Mouse (Mus musculus) forebrain, embryonic 14.5 days (tissue): ENCODE data around the gene Gm12695. TPM values are rescaled to one million over a fixed set of nuclear protein-coding genes. Genes with fewer than 3 reads are reported as not detected.

Source experiments
- ATAC-seq: fragments of 200-750 bp; cut with Nextera tagmentation; 2 replicates; pipeline ENCODE4 v1.8.0; 2017; ENCODE audit warnings: mild to moderate bottlenecking, moderate library complexity
- DNase-seq: peaks from one replicate; pipeline ENCODE4 v3.0.0-alpha.2; 2015; ENCODE audit warnings: low spot score
- H3K27ac ChIP-seq: fragments of 300-500 bp; sonication (generic); 2 replicates; pipeline ENCODE4 v1.5.1; 2014; ENCODE audit warnings: low read depth, mild to moderate bottlenecking, control low read depth, low read length, moderate library complexity
- H3K27me3 ChIP-seq: fragments of 300-500 bp; sonication (generic); replicated peaks from 2 replicates; pipeline ENCODE4 v1.6.1; 2014; ENCODE audit warnings: low read length, control low read depth, mixed read lengths; ENCODE audit not compliant: control insufficient read depth, insufficient read depth
- H3K36me3 ChIP-seq: fragments of 300-500 bp; sonication (generic); 2 replicates; pipeline ENCODE4 v1.6.1; 2014; ENCODE audit warnings: low read length, control low read depth; ENCODE audit not compliant: control insufficient read depth, insufficient read depth
- H3K4me1 ChIP-seq: fragments of 300-500 bp; sonication (generic); 2 replicates; pipeline ENCODE4 v1.6.1; 2014; ENCODE audit warnings: antibody characterized with exemption, low read length, control low read depth; ENCODE audit not compliant: control insufficient read depth, insufficient read depth
- H3K4me2 ChIP-seq: fragments of 300-500 bp; sonication (generic); 2 replicates; pipeline ENCODE4 v1.6.1; 2014; ENCODE audit warnings: mild to moderate bottlenecking, control low read depth, low read length
- H3K4me3 ChIP-seq: fragments of 300-500 bp; sonication (generic); 2 replicates; pipeline ENCODE4 v1.5.1; 2014; ENCODE audit warnings: low read depth, low read length, control low read depth
- H3K9ac ChIP-seq: fragments of 300-500 bp; sonication (generic); 2 replicates; pipeline ENCODE4 v1.6.1; 2014; ENCODE audit warnings: mild to moderate bottlenecking, low read length, control low read depth, moderate library complexity
- H3K9me3 ChIP-seq: fragments of 300-500 bp; sonication (generic); replicated peaks from 2 replicates; pipeline ENCODE4 v1.6.1; 2016; ENCODE audit warnings: low read length, control low read depth, mixed read lengths; ENCODE audit not compliant: control insufficient read depth
- WGBS: fragments of 180-500 bp; shearing (Covaris S2); extraction: QIAGEN DNeasy Blood & Tissue Kit; methylation state at CpG from one replicate; pipeline ENCODE4 v1.1.7; 2014; 5-methylcytosine and 5-hydroxymethylcytosine counted together
- polyA plus RNA-seq: library from polyadenylated mRNA; unstranded; fragments of >200 nt; fragmentation: Nextera tagmentation; extraction: Ambion mirVana; gene quantifications from 2 replicates; pipeline ENCODE4 v1.2.1, GENCODE M21; 2014

Gene Gm12695
- polyA plus RNA-seq, 1 experiment from 2014 or later: not detected

GRCm38 (mm10) chr4:96718977-96719966 lies 65.7 kb downstream of the Gm12695 start:
- Histone ChIP-seq H3K4me3 (no peak overlapping the region), H3K9ac (no peak overlapping the region), H3K4me2 (no peak overlapping the region), H3K36me3 (no peaks in the 10 kb centered on the region), H3K9me3 (no peaks in the 10 kb centered on the region), H3K4me1 (0 out of 2 replicates have a peak, but pooled peaks cover 10% of the 10 kb centered on the region), H3K27me3 (no peaks in the 10 kb centered on the region), H3K27ac (peak overlapping the region; percentile 39; the same call in 1 of the 2 replicates)
- DNase-seq: peak; percentile 90
- WGBS: 13% methylated on average over 4 of the region's 4 CpGs
- peak; percentile 94 for ATAC-seq

- peak overlapping the region; percentile 39; the same call in 1 of the 2 replicates for H3K27ac ChIP-seq
- H3K9me3 ChIP-seq: no peaks in the 10 kb centered on the region
- DNase-seq (no peak), ATAC-seq (no peak)
- no peaks in the 10 kb centered on the region for H3K36me3 ChIP-seq
- no peak overlapping the region for H3K4me3 ChIP-seq
- H3K4me2 ChIP-seq: no peak overlapping the region
- H3K9ac ChIP-seq: no peak overlapping the region
- H3K27me3 ChIP-seq: no peaks in the 10 kb centered on the region
- H3K4me1 ChIP-seq: 0 out of 2 replicates have a peak, but pooled peaks cover 10% of the 10 kb centered on the region
These were observed 66.5 kb downstream of the Gm12695 start for GRCm38 (mm10) chr4:96718503-96718902.

- peak; percentile 84 for DNase-seq
- H3K4me3 ChIP-seq: no peak overlapping the region
- H3K27me3 ChIP-seq: no peaks in the 10 kb centered on the region
- H3K9ac ChIP-seq: no peak overlapping the region
- no peaks in the 10 kb centered on the region for H3K9me3 ChIP-seq
- ATAC-seq: peak; percentile 34
- 51% methylated on average over 2 of the region's 2 CpGs for WGBS
- no peak overlapping the region for H3K4me2 ChIP-seq
- H3K4me1 ChIP-seq: no peaks in the 10 kb centered on the region
- no peak overlapping the region for H3K27ac ChIP-seq
- no peaks in the 10 kb centered on the region for H3K36me3 ChIP-seq
These were observed 79.6 kb downstream of the Gm12695 start for GRCm38 (mm10) chr4:96705281-96705951.

GRCm38 (mm10) chr4:96698218-96698561 lies 86.8 kb downstream of the Gm12695 start:
- no peaks in the 10 kb centered on the region for H3K27me3 ChIP-seq
- H3K9me3 ChIP-seq: no peaks in the 10 kb centered on the region
- H3K27ac ChIP-seq: peak overlapping the region; percentile 89
- WGBS: 45% methylated on average over 5 of the region's 5 CpGs
- DNase-seq (peak; percentile 74), ATAC-seq (peak; percentile 65)
- no peak overlapping the region for H3K4me2 ChIP-seq
- H3K4me1 ChIP-seq: peaks cover 13% of the 10 kb centered on the region; the same call in 1 of the 2 replicates
- no peaks in the 10 kb centered on the region for H3K36me3 ChIP-seq
- H3K9ac ChIP-seq: no peak overlapping the region; the same call in 1 of the 2 replicates
- no peak overlapping the region for H3K4me3 ChIP-seq

GRCm38 (mm10) chr4:96697511-96698217 lies 87.3 kb downstream of the Gm12695 start:
- Histone ChIP-seq H3K27ac (peak overlapping the region; percentile 89), H3K9me3 (no peaks in the 10 kb centered on the region), H3K4me3 (no peak overlapping the region), H3K4me2 (no peak overlapping the region; the same call in 1 of the 2 replicates), H3K9ac (no peak overlapping the region; the same call in 1 of the 2 replicates), H3K27me3 (no peaks in the 10 kb centered on the region), H3K4me1 (peaks cover 13% of the 10 kb centered on the region; the same call in 1 of the 2 replicates), H3K36me3 (no peaks in the 10 kb centered on the region)
- 36% methylated on average over 15 of the region's 15 CpGs for WGBS
- ATAC-seq (peak; percentile 83), DNase-seq (peak; percentile 90)

- no peak overlapping the region for H3K4me3 ChIP-seq
- 35% methylated on average over 13 of the region's 13 CpGs for WGBS
These were observed 88.2 kb downstream of the Gm12695 start for GRCm38 (mm10) chr4:96696614-96697360.

GRCm38 (mm10) chr4:96687358-96687803 lies 97.6 kb downstream of the Gm12695 start:
- H3K36me3 ChIP-seq: no peaks in the 10 kb centered on the region
- H3K9ac ChIP-seq: no peak overlapping the region
- no peaks in the 10 kb centered on the region for H3K4me1 ChIP-seq
- DNase-seq: no peak
- no peak overlapping the region for H3K4me2 ChIP-seq
- H3K27ac ChIP-seq: no peak overlapping the region
- no peak for ATAC-seq
- WGBS: 31% methylated on average over 2 of the region's 2 CpGs
- no peaks in the 10 kb centered on the region for H3K27me3 ChIP-seq
- no peaks in the 10 kb centered on the region for H3K9me3 ChIP-seq
- H3K4me3 ChIP-seq: no peak overlapping the region

More at GRCm38 (mm10) chr4:96696614-96697360, 88.2 kb downstream of the Gm12695 start:
- Histone ChIP-seq H3K27ac (peak overlapping the region; percentile 89), H3K27me3 (no peaks in the 10 kb centered on the region), H3K4me1 (peaks cover 13% of the 10 kb centered on the region; the same call in 1 of the 2 replicates), H3K9me3 (no peaks in the 10 kb centered on the region), H3K36me3 (no peaks in the 10 kb centered on the region), H3K9ac (no peak overlapping the region), H3K4me2 (peak overlapping the region; percentile 33; the same call in 1 of the 2 replicates)
- DNase-seq (peak; percentile 96), ATAC-seq (peak; percentile 82)

- Histone ChIP-seq H3K27me3 (no peaks in the 10 kb centered on the region), H3K9ac (no peak overlapping the region), H3K9me3 (no peaks in the 10 kb centered on the region), H3K4me1 (no peaks in the 10 kb centered on the region), H3K4me3 (no peak overlapping the region), H3K4me2 (no peak overlapping the region), H3K36me3 (no peaks in the 10 kb centered on the region), H3K27ac (no peak overlapping the region)
- 41% methylated on average over 2 of the region's 2 CpGs for WGBS
- DNase-seq: peak; percentile 76
- ATAC-seq: peak; percentile 67; the same call in 1 of the 2 replicates
These were observed 101.5 kb downstream of the Gm12695 start for GRCm38 (mm10) chr4:96683474-96683873.
